Mouse (Mus musculus): ENCODE data around the gene Ccdc70.
A peak's percentile ranks its signal among the peaks of the same experiment; 100 is the strongest.
"Not testable (repeated sequence)": the region's sequence is repeated elsewhere in the genome, so short reads cannot be mapped to it uniquely, and the experiment has no call there.

Ccdc70 gene

DNA sequence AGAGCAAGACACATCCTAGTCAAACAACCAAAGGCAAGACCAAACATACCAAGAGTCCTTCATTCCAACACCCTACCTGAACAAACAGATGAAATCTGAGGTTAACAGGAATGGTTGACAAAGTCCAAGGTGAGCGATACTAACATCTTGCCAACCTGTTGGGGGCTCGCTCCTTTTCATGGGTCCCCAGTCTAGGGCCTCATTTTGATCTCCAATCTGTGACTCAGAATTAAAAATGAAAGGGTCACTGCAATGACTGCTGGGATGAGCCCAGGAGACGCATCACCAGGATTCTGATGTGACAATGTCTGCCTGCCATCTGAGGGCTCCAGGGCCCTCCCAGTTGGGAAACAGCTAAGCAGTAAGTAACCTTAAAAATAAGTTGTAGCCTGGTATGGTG, at the start of gene Ccdc70:
TSS of gene Ccdc70 (plus strand) at position 301 of the 400 bp plus-strand sequence.
- no peak for DNase-seq (ENCODE audit: low read depth, low spot score)

GRCm38 (mm10) chr8:21930754-21931153, 38.8 kb upstream of the Ccdc70 start:
- not testable (repeated sequence) for DNase-seq (ENCODE audit: low read depth, low spot score)

GRCm38 (mm10) chr8:21932610-21933009, 37.0 kb upstream of the Ccdc70 start, which contains the start of gene Defb15:
Gene Defb15 (minus strand): TSS chr8:21932710.
- DNase-seq (ENCODE audit: low read depth, low spot score): no peak

- DNase-seq (ENCODE audit: low read depth, low spot score): not testable (repeated sequence)
These were observed 31.5 kb upstream of the Ccdc70 start, which contains the start of gene Defb35 for GRCm38 (mm10) chr8:21938052-21938451. Gene Defb35 (plus strand): TSS chr8:21938352.

DNA sequence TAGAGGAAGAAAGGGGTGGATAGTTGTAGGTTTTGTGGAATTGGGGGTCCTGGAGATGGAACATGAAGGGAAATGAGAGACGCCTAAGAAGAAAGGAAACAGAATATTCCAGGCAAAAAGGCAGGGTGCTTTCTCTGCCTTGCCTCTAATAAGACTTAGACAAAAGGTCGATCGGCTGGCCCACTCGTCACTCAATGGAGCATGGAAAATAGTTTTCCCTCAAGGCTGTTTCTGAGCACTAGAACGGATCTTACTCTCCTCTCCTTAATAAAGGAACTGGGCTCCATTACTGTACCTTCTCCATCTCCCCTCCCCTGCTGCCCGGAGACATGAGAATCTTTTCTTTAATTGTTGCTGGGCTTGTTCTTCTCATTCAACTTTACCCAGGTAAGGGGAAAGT, 23.1 kb upstream of the Ccdc70 start, which contains the start of gene Defb13:
TSS of gene Defb13 (plus strand) at position 301 of the 400 bp plus-strand sequence.
- DNase-seq (ENCODE audit: low read depth, low spot score): no peak

DNA sequence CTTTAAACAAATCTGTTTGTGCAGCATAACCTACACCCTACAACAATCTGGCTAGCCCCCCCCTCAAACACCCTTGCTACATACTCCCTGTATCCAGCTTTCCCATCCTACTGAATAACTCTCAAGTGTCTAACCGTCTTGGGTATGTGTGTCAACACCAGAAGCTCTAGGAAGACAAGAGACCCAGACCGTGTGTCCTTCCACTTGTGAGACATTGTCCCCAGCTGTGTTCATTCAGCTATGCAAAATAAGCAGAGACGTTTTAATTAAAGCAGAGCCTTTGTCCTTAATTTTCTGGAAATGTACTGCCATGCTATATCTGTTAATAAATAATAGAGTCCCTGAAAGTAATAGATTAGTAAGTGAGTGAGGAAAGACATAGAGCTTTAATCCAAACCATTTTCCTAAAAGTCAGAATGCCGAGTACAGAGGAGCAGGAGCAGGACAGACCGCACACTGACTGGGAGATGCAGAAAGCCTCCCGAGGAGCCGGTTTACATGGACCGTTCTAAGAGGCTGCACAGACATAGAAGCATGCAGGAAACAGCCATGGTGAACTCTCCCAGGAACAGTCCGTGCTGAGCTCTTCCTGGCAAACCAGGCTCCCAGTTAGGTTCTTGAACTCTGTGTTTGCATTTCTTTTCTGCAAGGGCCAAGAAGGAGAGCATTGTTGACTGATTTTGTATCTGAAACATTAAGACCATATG, 22.1 kb upstream of the Ccdc70 start:
- DNase-seq (ENCODE audit: low read depth, low spot score): no peak

DNA sequence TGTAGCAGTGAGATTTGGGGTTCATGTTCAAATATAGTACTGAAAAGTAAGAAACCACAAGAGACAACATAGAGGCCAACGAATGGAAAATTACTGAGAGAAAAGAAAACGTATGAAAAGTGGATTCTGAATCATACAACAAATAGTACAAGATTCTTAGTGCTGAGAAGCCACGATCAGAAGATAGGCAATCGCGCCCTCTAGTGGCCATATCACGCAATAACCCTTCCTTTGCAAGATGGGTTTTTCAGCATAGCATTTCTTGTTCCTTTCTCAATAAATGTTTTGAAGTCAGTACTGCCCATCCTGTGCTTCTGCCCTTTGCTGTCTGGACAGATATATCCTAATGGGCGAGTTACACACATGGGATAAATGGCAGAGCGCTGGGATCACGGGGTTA, 14.3 kb upstream of the Ccdc70 start:
- peak; percentile 18 for DNase-seq (ENCODE audit: low read depth, low spot score)

DNA sequence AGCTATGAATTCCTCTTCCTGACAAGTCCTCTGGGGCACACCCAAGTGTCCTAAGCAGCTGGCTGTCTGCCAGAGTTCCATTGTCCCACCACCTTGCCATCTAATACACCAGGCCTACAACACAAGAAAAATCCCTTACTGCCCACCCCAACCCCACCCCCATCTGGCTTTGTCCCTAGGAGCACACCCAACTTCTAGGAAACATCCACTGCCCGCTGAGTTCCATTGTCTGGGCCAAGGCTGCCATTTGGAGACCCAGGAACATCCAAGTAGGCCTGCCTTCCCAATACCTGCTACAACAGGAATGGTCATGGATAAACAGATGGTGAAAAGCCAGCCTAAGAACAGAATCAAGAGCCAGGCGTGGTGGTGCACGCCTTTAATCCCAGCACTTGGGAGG, 13.2 kb upstream of the Ccdc70 start:
- DNase-seq (ENCODE audit: low read depth, low spot score): no peak

DNA sequence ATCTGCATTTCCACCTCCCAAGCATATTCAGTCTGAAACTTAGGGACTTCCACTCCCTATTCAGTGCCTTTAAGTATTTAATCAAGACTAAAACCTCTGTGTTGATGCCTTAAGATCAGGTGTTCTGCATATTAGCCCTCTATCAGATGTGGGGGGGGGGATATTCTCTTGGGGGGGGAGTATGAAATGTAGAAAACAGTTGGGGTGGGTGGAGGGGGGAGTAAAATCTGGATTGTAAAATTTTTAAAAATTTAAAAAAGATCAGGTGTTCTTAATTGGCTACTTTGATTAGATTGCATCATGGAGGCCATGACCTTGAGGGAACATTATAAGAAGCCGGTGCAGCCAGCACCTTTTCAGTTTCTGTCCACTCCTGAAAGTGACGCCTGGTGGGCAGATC, 11.2 kb upstream of the Ccdc70 start, which contains the start of gene Fam90a1a:
TSS of gene Fam90a1a (plus strand) at position 301 of the 400 bp plus-strand sequence.
- DNase-seq (ENCODE audit: low read depth, low spot score): no peak

DNA sequence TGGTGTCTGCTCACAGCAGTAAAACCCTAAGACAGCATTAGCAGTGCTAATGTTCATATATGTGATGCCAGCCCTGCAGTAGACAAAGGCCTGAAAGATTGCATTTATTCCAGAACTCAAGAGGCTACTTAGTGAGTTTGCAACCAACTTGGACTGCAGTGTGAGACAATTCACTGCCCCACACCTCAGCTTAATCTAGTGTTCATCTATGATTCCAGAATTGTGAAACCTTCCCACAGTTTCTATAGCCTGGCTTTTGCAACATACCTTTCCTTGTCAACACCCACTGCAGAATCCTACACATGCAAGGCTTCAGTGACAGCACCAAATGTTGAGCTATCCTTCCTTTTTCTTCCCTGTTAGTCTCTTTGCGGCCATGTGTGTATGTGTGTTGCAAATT, 2.9 kb upstream of the Ccdc70 start:
- DNase-seq (ENCODE audit: low read depth, low spot score): no peak

DNA sequence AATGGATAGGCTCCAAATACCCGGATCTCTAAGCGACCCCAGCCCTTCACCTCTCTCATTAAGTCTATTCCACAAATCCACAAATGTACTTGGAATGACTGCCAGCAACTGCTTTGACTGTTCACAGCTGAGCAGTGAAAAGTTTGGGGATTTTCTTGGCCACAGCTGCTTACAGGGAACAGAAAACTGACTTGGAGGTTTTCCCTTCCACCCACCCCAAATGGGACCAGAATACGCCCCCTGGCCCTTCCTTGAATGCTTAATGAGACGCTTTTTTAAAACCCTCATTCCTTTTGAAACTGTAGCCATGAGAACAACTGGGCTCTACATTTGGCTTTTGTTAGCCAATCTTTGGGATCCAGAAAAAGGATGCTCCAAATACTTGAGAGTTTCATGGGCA, 8.6 kb downstream of the Ccdc70 start:
- DNase-seq (ENCODE audit: low read depth, low spot score): peak; percentile 20

DNA sequence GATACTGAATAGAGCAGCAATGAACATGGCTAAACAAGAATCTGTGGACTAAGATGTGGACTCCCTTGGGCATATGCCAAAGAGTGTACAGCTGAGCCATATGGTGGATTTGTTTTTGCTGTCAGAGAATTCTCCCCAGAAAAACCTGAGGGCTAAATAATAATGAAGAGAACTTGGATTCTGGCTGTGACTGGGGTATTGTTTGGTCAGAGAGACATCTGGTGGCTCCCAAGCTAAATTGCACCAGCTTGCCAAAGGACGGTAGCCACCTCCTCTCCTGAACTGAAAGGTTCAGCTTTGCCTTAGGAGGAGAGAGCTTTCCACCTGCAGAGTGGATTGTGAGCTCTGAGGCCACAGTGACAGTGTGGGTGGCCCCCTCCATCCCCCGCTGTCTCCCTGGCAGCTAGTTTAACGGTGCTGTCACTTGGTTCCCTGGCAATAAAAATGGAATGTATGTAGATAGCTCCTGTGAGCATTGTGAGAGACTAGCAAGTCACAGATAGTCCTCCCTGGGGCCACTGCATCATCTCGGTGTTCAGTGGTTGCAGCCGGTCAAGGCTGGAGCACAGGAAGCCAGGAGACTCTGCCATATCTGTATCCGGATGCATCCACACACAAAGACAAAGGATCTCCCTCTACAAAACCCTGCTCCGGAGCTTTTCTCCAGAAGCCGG, 12.2 kb downstream of the Ccdc70 start:
- DNase-seq (ENCODE audit: low read depth, low spot score): peak; percentile 22

DNA sequence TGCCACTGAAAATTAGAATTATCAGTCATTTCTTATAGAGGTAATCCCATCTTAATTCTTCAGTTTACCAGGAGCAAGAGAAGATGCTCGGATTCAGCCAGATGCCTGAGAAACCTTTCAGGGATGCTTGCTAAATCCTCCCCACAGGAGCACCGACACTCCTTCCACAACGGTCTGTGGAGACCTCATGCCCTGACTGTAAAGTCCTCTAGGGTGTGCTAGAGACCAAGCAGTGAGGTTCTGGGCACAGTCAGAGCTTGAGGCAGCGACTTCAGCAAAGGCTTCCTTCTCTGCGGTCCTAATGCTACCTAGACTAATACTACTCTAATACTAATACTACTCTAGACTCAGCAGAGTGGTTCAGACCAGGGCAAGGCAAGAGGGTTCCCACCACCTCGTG, 22.6 kb downstream of the Ccdc70 start:
- no peak for DNase-seq (ENCODE audit: low read depth, low spot score)

GRCm38 (mm10) chr8:21995181-21995580, 25.6 kb downstream of the Ccdc70 start:
- DNase-seq (ENCODE audit: low read depth, low spot score): no peak

- DNase-seq (ENCODE audit: low read depth, low spot score): no peak
These were observed 35.4 kb downstream of the Ccdc70 start for GRCm38 (mm10) chr8:22004750-22005522.

DNA sequence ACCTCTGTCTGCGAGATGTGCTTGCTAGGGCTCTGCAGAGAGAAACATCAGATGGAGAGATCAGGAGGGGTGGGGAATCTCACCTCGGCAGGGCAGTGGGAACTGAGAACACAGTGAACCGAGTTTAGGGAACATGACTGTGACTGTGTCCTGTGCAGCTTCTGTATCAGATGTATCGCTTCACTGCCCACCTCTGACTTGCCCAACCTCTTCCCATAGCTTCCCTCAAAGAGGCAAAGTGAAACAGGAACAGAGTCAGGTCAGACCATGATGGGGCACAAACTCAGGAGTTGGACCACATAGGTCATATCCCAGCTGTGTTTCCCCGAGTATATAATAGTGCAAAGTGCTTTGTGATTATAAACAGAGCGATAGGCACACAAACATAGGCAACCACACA, 36.8 kb downstream of the Ccdc70 start:
- no peak for DNase-seq (ENCODE audit: low read depth, low spot score)

DNA sequence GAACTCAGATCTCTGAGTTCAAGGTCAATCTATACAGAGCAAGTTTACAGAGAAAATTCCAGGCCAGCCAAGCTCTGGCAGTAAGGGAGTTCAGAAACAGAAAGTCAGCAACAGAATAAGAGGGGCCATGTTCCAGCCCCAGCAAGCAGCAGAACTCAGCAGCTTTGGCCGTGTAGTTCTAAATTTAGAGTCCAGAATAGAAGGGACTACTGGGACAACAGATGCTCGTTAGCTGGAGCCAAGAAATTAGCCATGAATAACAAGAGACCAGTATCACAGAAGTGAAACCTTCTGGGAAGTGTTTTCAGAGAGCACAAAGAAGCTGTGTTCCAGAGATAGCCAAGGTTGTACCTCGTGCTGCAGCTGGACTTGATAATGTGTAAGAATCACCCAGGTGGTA, 39.8 kb downstream of the Ccdc70 start:
- no peak for DNase-seq (ENCODE audit: low read depth, low spot score)

GRCm38 (mm10) chr8:22013034-22013707, 43.6 kb downstream of the Ccdc70 start:
- no peak for DNase-seq (ENCODE audit: low read depth, low spot score)

- DNase-seq (ENCODE audit: low read depth, low spot score): no peak
These were observed 48.2 kb downstream of the Ccdc70 start for GRCm38 (mm10) chr8:22017731-22018130.

DNA sequence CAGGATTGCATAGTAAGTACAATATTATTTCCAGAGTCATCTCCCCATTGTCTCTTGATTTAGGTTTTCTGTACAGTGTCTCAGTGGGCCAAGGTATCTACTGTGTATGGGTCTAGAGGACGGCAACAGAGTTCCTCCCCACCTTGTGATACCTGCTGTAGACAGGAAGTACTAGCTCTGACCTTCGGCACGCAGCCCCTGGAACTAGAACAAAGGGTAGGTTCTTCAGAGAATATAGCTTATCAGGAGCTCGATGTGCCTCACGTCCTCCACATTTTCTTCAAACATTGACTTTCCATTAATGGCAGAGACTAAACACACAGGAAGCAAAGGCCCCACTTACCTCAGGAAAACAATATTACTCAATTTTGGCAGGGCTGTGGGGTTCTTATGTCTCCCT, 49.9 kb downstream of the Ccdc70 start:
- no peak for DNase-seq (ENCODE audit: low read depth, low spot score)

GRCm38 (mm10) chr8:22022244-22022643, 52.7 kb downstream of the Ccdc70 start:
- no peak for DNase-seq (ENCODE audit: low read depth, low spot score)
